Mouse (Mus musculus): ENCODE results near the gene Prkab2. TPM values are rescaled to one million over a fixed set of nuclear protein-coding genes. Genes with fewer than 3 reads are reported as not detected.

Gene Prkab2
- polyA plus RNA-seq, 1 experiment from 2014 or later = 3.1 TPM

GRCm38 (mm10) chr3:97642001-97642400 lies 16.0 kb upstream of the Prkab2 start:
- H3K27me3 ChIP-seq (replicated peaks; ENCODE audit: insufficient read depth, low read length) = no peaks in the 10 kb centered on the region
- H3K9me3 ChIP-seq (ENCODE audit: low read length) = no peaks in the 10 kb centered on the region
- ATAC-seq = no peak
- H3K4me1 ChIP-seq (ENCODE audit: insufficient read depth, low read depth, low read length) = no peaks in the 10 kb centered on the region
- H3K4me3 ChIP-seq (ENCODE audit: low read depth, low read length) = no peak overlapping the region
- TF ChIP-seq CTCF (IDR thresholded peaks at IDR 0.05) (no peak), EP300 (IDR thresholded peaks at IDR 0.05) (no peak)
- no peak overlapping the region for H3K27ac ChIP-seq (ENCODE audit: low read length)
- no peak overlapping the region for H3K9ac ChIP-seq (replicated peaks; ENCODE audit: low read depth)
- no peak for DNase-seq (ENCODE audit: low spot score)
- H3K4me2 ChIP-seq (replicated peaks; ENCODE audit: low read depth, low read length) = no peak overlapping the region
- 68% methylated on average over 9 of the region's 9 CpGs for WGBS
- no peaks in the 10 kb centered on the region for H3K36me3 ChIP-seq (ENCODE audit: insufficient read depth, low read length)

DNA sequence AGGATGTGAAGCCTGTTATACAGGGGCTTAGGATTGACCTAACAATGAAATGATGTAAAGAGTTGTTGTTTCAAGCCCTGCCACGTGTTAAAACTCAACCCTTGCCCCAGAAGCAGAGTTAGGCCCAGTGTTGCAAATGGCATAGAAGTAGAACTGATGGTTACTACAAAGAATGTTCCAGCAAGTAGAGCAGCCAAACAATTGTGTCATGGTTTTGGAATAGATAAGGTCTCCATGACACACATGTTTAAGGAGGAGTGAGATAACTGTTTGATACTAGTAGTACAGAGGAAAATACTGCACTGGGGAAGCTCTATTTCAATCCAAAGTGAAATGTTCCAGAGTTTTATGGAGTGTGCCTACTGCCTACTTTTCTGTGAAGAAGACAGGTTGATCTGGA lies 9.5 kb upstream of the Prkab2 start:
- H3K36me3 ChIP-seq (ENCODE audit: insufficient read depth, low read length) = no peaks in the 10 kb centered on the region
- no peak overlapping the region for H3K27ac ChIP-seq (ENCODE audit: low read length)
- no peaks in the 10 kb centered on the region for H3K27me3 ChIP-seq (replicated peaks; ENCODE audit: insufficient read depth, low read length)
- no peak for ATAC-seq
- H3K9me3 ChIP-seq (ENCODE audit: low read length) = no peaks in the 10 kb centered on the region
- DNase-seq (ENCODE audit: low spot score) = no peak
- TF ChIP-seq CTCF (IDR thresholded peaks at IDR 0.05) (no peak), EP300 (IDR thresholded peaks at IDR 0.05) (no peak)
- H3K9ac ChIP-seq (replicated peaks; ENCODE audit: low read depth) = no peak overlapping the region
- no peaks in the 10 kb centered on the region for H3K4me1 ChIP-seq (ENCODE audit: insufficient read depth, low read depth, low read length)
- no peak overlapping the region for H3K4me3 ChIP-seq (ENCODE audit: low read depth, low read length)
- WGBS = 22% methylated on average over 1 of the region's 1 CpGs
- no peak overlapping the region for H3K4me2 ChIP-seq (replicated peaks; ENCODE audit: low read depth, low read length)

GRCm38 (mm10) chr3:97649022-97649421 lies 9.0 kb upstream of the Prkab2 start:
- Histone ChIP-seq H3K9me3 (ENCODE audit: low read length) (no peaks in the 10 kb centered on the region), H3K9ac (replicated peaks; ENCODE audit: low read depth) (no peak overlapping the region), H3K4me1 (ENCODE audit: insufficient read depth, low read depth, low read length) (no peaks in the 10 kb centered on the region), H3K36me3 (ENCODE audit: insufficient read depth, low read length) (no peaks in the 10 kb centered on the region), H3K4me3 (ENCODE audit: low read depth, low read length) (no peak overlapping the region), H3K27ac (ENCODE audit: low read length) (no peak overlapping the region), H3K4me2 (replicated peaks; ENCODE audit: low read depth, low read length) (no peak overlapping the region), H3K27me3 (replicated peaks; ENCODE audit: insufficient read depth, low read length) (no peaks in the 10 kb centered on the region)
- TF ChIP-seq CTCF (IDR thresholded peaks at IDR 0.05) = no peak
- TF ChIP-seq EP300 (IDR thresholded peaks at IDR 0.05) = no peak
- ATAC-seq (no peak), DNase-seq (ENCODE audit: low spot score) (no peak)
- WGBS = 68% methylated on average over 3 of the region's 3 CpGs

DNA sequence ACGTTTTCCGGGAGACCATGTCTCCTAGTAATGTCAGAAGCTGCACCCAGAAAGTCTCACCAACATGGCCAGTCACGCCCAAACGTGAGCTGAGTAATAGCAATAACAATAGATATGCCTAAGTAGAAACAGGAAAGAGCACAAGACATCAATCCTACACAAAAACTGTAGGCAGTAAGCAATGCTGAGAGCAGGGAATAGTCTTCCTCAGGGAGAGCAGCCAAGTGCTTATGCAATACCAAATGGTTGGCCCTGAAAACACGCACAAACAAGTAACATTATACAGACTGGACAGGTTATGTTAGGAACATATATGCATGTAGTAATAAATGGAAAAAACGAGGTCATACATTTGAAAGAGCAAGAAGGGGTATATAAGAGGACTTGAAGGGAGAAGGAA lies 8.5 kb upstream of the Prkab2 start:
- H3K4me3 ChIP-seq (ENCODE audit: low read depth, low read length) = no peak overlapping the region
- 65% methylated on average over 6 of the region's 6 CpGs for WGBS
- no peaks in the 10 kb centered on the region for H3K4me1 ChIP-seq (ENCODE audit: insufficient read depth, low read depth, low read length)
- H3K4me2 ChIP-seq (replicated peaks; ENCODE audit: low read depth, low read length) = no peak overlapping the region
- H3K9ac ChIP-seq (replicated peaks; ENCODE audit: low read depth) = no peak overlapping the region
- H3K27ac ChIP-seq (ENCODE audit: low read length) = no peak overlapping the region
- TF ChIP-seq EP300 (IDR thresholded peaks at IDR 0.05) (no peak), CTCF (IDR thresholded peaks at IDR 0.05) (no peak)
- H3K27me3 ChIP-seq (replicated peaks; ENCODE audit: insufficient read depth, low read length) = no peaks in the 10 kb centered on the region
- DNase-seq (ENCODE audit: low spot score) (no peak), ATAC-seq (no peak)
- H3K9me3 ChIP-seq (ENCODE audit: low read length) = no peaks in the 10 kb centered on the region
- H3K36me3 ChIP-seq (ENCODE audit: insufficient read depth, low read length) = no peaks in the 10 kb centered on the region

DNA sequence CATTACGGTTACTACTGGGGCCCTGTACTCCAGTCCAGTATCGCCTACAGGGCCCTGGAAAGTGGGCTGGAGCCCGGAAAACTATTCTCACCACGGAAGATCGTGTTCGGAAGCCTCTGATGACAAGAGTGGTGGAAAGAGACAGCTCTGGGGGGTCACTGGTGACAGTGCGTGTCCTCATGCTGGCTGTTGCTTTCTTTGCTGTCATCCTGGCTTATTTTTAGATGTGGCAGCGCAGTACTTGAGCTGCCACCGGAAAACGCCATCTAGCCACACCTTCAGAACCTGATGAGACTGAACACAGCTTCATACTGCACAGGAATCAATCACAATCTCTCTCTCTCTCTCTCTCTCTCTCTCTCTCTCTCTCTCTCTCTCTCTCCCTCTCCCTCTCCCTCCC lies 6.4 kb upstream of the Prkab2 start:
- no peak overlapping the region for H3K4me2 ChIP-seq (replicated peaks; ENCODE audit: low read depth, low read length)
- H3K9ac ChIP-seq (replicated peaks; ENCODE audit: low read depth) = no peak overlapping the region
- WGBS = 61% methylated on average over 10 of the region's 10 CpGs
- ATAC-seq (no peak), DNase-seq (ENCODE audit: low spot score) (no peak)
- no peak overlapping the region for H3K4me3 ChIP-seq (ENCODE audit: low read depth, low read length)
- H3K4me1 ChIP-seq (ENCODE audit: insufficient read depth, low read depth, low read length) = no peaks in the 10 kb centered on the region
- TF ChIP-seq CTCF (IDR thresholded peaks at IDR 0.05) (no peak), EP300 (IDR thresholded peaks at IDR 0.05) (no peak)
- no peaks in the 10 kb centered on the region for H3K27me3 ChIP-seq (replicated peaks; ENCODE audit: insufficient read depth, low read length)
- no peaks in the 10 kb centered on the region for H3K36me3 ChIP-seq (ENCODE audit: insufficient read depth, low read length)
- no peaks in the 10 kb centered on the region for H3K9me3 ChIP-seq (ENCODE audit: low read length)
- H3K27ac ChIP-seq (ENCODE audit: low read length) = no peak overlapping the region

- no peaks in the 10 kb centered on the region for H3K36me3 ChIP-seq (ENCODE audit: insufficient read depth, low read length)
- WGBS = 90% methylated on average over 5 of the region's 5 CpGs
- no peak overlapping the region for H3K9ac ChIP-seq (replicated peaks; ENCODE audit: low read depth)
- H3K27me3 ChIP-seq (replicated peaks; ENCODE audit: insufficient read depth, low read length) = no peaks in the 10 kb centered on the region
- ATAC-seq = no peak
- TF ChIP-seq EP300 (IDR thresholded peaks at IDR 0.05) (no peak), CTCF (IDR thresholded peaks at IDR 0.05) (no peak)
- H3K4me1 ChIP-seq (ENCODE audit: insufficient read depth, low read depth, low read length) = no peaks in the 10 kb centered on the region
- no peak for DNase-seq (ENCODE audit: low spot score)
- H3K4me2 ChIP-seq (replicated peaks; ENCODE audit: low read depth, low read length) = no peak overlapping the region
- H3K27ac ChIP-seq (ENCODE audit: low read length) = no peak overlapping the region
- H3K4me3 ChIP-seq (ENCODE audit: low read depth, low read length) = no peak overlapping the region
- H3K9me3 ChIP-seq (ENCODE audit: low read length) = no peaks in the 10 kb centered on the region
Observed at GRCm38 (mm10) chr3:97653781-97654180, 4.2 kb upstream of the Prkab2 start.

DNA sequence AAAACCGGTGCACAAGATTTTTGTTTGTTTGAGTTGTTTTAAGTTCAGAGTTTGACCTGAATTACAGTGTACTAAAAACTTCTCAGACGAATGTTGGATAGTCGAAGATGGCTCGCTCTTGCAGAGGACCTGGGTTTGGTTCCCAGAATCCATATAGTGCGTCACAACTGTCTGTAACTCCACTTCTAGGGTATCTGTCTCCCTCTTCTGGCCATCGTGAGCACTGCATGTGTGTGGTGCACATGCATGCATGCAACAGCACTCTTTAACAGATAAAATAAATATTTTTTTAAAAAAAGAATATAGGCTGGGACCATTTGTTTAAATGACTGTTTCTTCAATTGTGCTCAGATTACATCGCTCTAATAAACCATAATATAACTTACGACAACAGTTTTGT lies 3.1 kb upstream of the Prkab2 start:
- WGBS = 80% methylated on average over 8 of the region's 8 CpGs
- H3K9me3 ChIP-seq (ENCODE audit: low read length) = no peaks in the 10 kb centered on the region
- H3K9ac ChIP-seq (replicated peaks; ENCODE audit: low read depth) = no peak overlapping the region
- H3K4me3 ChIP-seq (ENCODE audit: low read depth, low read length) = no peak overlapping the region
- TF ChIP-seq EP300 (IDR thresholded peaks at IDR 0.05) (no peak), CTCF (IDR thresholded peaks at IDR 0.05) (peak; percentile 62)
- ATAC-seq (no peak), DNase-seq (ENCODE audit: low spot score) (no peak)
- H3K36me3 ChIP-seq (ENCODE audit: insufficient read depth, low read length) = no peaks in the 10 kb centered on the region
- H3K27me3 ChIP-seq (replicated peaks; ENCODE audit: insufficient read depth, low read length) = no peaks in the 10 kb centered on the region
- H3K4me2 ChIP-seq (replicated peaks; ENCODE audit: low read depth, low read length) = no peak overlapping the region
- no peak overlapping the region for H3K27ac ChIP-seq (ENCODE audit: low read length)
- 0 out of 2 replicates have a peak, but pooled peaks cover 6% of the 10 kb centered on the region for H3K4me1 ChIP-seq (ENCODE audit: insufficient read depth, low read depth, low read length)
